Mouse (Mus musculus) gastrocnemius, postnatal 14 days (tissue): ENCODE measurements around the gene Brd3. TPM values are rescaled to one million over a fixed set of nuclear protein-coding genes. Genes with fewer than 3 reads are reported as not detected.
"Not testable (repeated sequence)": the region's sequence is repeated elsewhere in the genome, so short reads cannot be mapped to it uniquely, and the experiment has no call there.

Experiments
- DNase-seq: peaks from one replicate; pipeline ENCODE4 v3.0.0; 2021; ENCODE audit warnings: mixed read lengths
- intact Hi-C: fragments of 180-260 bp; cut with DNase I; formaldehyde crosslinking; loops from one replicate; pipeline ENCODE4 v1.15.1; 2025; ENCODE audit warnings: low total_unique reads
- total RNA-seq, 2 experiments: library from RNA; stranded (reverse); gene quantifications; 2 replicates each; pipeline ENCODE4 v1.2.3; 2021

Brd3 gene
- total RNA-seq, 2 experiments from 2014 or later: 23.7 to 35.2 TPM

DNA sequence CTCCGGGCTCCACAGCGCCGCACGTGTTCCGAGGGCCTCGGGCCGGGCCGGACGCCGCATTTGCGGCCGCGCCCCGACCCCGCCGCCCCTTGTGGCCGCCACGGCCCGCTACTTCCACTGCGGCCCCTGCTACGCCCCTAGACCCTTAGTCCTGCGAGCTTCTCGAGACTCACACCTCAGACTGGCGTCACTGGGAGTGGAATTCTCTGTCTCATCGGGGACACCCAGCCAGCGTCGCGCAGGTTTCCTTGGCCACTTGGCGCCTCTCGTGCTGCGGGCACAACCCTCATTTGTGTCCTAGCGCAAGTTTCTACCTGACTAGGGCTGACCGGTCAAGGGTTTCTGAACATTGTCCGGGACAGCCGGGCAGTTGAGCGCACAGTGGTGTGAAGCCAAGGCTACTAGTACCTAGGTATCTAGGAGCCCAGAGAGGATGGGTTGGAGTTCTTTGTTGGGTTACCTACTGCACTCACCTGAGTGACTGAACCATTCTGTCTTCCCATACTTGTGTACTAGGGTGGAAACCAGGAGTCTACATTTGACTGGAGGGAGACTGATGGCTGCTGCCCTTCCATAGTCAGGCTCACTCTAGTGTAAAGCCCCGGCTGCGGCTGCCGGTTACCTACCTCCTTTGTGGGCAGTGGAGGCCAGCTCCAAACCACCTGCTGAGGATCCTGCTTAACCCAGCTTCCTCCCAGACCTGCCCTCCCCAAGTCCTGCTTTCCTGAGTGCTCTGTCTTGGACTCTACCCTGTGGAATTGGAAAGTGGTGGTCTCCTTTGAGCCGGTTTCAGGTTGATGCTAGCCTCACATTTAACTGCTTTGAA is 8.1 kb upstream of the Brd3 start:
- peak; percentile 28 for DNase-seq
- intact Hi-C loops: no loop called here

DNA sequence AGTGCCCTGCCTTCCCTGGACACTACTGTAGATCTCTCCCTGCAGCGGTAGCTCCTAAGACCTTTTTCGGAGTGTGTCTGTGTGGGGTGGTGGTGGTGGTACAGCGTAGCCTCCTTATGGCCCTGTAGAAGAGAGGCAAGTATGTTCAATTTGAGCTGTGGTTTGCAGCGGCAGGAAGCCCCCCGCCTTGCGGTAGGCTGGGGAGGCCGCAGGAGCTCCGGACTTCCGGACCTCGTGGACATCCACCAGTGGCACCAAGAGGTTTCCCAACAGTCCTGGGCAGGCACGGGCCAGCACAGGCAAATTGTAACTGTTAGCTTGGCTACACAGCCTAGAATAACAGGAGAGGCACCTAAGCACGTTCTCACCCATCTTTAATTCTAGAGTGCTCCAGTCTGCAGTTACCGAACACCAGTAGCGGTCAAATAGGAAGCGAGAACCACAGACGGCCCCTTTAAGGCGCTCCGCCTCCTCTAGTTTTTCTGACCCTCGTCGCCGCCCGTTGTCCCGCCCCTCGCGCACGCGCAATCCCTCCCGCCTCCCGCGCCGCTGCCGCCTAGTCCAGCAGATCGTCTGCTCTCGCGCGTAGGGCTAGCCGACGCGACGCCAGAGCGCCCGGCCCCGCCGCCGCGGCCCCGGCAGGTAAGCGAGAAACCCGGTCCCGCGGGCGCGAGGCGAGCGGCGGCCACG is 7.3 kb upstream of the Brd3 start, which contains the start of gene Wdr5:
Gene Wdr5, plus strand, starts transcription at position 519 of the 690 bp plus-strand sequence.
- peak; percentile 97 for DNase-seq
- intact Hi-C loops: loop anchor here (5.0 kb wide), 1 partner anchor 42 kb away; no protein-coding TSS in a partner anchor

DNA sequence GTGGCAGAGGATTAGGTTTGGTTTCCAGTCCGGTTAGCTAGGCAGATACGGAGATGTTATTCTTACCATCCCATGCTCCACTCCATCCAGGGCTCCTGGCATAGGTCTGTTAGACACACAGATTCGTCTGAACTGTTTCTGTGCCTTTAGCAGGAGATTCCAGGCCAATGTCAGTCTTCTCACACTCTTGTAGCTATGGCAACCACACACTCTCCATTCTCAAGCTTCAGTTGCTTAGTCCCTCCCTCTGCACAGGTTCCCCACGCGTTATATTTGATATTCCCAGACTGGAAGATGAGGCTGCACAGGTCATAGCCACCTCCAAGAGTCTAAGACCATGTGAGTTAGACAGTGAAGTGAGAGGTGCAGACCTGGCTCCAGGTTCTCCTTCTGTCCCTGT is 6.4 kb upstream of the Brd3 start:
- DNase-seq: no peak
- intact Hi-C loops: loop anchor here (5.0 kb wide), 1 partner anchor 42 kb away; no protein-coding TSS in a partner anchor

DNA sequence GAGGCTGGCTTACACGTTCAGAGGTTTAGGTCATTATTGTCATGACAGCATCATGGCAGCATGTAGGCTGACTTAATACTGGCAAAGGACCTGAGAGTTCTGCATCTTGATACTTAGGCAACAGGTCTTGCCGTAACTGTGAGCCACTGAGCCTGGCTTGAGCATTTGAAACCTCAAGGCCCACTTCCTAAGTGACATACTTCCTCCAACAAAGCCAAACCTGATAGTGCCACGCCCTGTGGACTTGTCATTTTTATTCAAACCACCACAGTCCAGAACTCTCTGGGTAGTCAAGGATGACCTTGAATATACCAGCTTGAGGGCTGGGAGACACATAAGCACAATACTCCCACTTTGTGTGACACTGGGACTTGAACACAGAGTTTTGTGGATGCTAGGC is 5.4 kb upstream of the Brd3 start:
- intact Hi-C loops: loop anchor here (5.0 kb wide), 1 partner anchor 41 kb away; no protein-coding TSS in a partner anchor
- no peak for DNase-seq

DNA sequence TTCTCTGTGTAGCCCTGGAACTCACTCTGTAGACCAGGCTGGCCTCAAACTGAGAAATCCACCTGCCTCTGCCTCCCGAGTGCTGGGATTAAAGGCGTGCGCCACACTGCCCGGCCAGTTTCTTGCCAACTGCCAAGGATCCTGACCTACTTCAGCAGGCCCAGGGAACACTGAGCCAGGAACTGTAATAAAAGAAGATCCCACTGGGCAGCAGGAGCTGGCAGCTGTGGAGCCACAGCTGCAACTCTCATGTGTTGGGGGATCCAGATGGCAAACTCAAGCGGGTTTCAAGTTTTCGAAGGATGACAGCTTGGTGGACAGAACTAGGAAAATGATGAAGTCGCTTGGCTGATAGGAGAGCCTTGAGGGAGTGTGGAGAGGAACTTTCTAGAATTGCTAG is 3.2 kb upstream of the Brd3 start:
- intact Hi-C loops: loop anchor here (5.0 kb wide), 1 partner anchor 38 kb away; no protein-coding TSS in a partner anchor
- peak; percentile 68 for DNase-seq

DNA sequence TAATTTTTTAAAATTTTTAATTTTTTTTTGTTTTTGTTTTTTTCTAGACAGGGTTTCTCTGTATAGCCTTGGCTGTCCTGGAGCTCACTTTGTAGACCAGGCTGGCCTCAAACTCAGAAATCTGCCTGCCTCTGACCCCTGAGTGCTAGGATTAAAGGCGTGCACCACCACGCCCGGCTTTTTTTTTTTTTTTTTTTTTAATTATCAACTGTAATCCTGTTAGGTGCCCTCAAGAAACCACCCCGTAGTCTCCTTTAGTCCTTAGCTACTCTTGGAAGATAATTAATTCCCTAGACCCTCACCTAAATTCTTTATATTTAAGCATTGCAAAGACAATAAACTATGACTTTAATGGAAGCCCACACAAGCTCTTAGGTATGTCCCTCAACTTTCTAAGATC is 804 bp downstream of the Brd3 start:
- DNase-seq, intact Hi-C loops: not testable (repeated sequence)

DNA sequence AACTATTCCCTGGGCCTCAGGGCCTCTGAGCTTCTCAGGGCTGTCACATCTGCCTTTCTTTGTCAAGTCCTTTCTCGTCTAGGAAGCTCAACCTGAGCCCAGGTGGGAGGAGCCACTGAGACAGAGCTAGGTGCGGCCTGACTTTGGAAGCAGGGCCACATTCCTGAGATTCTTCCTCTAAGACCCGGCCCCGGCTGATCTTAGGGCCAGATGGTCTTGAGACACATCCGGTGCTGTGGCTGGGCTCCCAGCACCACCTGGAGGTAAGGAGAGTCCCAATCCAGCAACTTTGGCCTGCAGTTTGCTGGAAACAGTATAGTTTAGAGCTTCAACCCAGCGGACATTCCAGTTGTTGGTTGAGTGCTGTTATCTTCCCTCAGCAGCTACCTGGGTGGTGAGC is 1.9 kb downstream of the Brd3 start:
- intact Hi-C loops: no loop called here
- no peak for DNase-seq

DNA sequence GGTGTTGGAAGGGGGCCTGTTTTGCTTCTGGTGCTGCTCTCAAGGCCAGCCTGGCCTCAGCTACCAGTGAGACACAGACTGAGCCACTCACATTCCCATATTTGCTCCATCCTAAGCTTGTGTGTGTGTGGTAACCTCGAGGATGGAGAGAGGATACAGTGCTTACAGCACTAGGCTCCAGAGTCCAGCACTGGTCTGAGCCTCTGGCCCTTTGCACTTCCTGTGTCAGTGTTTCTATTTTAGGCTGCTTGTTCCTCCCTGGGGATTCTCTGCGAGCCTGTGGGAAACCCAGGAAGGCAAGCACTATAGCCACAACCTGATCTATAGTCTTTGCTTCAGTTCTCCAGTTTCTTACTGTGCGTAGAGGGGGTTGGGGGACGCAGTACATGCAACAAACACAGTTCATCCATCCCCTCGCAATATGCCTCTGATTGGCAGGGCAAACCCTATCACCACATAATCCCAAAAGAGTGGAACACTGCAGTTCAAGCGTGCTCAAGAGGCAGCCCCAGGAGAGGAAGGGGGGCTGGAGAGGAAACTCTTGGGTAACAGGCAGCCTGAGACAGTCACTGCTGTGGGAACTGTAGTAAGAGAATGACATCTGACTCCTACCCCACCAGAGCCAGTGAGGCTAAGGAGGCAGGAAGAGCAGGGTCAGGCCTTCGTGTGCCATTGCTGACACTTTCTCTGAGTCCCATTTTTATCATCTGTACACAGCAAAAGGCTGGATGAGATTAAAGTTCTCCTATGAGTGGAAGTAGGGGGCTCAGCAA is 3.2 kb downstream of the Brd3 start:
- DNase-seq: peak; percentile 24
- intact Hi-C loops: no loop called here

DNA sequence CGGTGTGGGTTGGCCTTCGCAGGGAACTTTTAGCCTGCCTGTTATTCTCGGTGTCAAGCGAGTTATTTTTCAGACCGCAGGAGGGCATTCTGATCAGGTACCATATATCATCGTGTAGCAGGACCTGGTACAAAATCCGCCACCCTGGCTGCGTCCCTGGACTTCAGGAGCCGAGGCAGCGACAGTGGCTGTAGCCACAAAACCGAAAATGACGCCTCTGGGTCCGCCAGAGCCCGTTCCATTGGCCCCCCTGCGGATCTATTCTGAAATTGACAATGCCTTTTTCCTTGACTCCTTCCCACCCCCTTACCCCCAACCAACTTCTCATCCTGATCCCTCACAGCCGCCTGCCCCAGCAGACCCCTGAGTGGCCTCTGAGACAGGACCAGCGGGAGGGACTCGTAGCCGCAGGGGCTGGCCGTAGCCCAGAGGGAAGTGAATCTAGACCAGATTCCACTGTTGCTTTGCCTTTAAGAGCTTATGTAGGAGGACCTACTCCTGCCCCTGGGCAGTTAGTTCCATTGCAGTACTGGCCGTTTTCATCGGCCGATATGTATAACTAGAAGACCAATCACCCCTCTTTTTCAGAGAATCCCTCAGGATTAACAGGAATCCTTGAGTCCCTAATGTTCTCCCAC is 11.0 kb downstream of the Brd3 start:
- DNase-seq: no peak
- intact Hi-C loops: no loop called here

DNA sequence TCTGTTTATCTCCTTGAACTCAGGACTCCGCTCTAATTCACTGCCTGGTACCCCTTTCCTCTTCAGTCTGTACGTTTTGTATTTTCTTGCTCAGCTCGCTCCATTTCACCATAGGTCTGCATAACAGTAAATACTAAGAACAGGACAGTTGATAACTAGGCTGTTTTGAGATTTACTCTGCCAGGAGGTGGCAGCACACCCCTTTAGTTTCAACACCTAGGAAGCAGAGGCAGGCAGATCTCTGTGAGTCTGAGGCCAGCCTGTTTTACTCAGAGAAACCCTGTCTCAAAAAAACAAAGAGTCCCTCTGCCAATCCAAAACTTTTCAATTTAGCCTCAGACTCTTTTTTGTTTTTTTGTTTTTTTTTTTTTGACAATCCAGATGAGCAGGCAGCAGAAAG is 13.5 kb downstream of the Brd3 start:
- no peak for DNase-seq
- intact Hi-C loops: no loop called here

DNA sequence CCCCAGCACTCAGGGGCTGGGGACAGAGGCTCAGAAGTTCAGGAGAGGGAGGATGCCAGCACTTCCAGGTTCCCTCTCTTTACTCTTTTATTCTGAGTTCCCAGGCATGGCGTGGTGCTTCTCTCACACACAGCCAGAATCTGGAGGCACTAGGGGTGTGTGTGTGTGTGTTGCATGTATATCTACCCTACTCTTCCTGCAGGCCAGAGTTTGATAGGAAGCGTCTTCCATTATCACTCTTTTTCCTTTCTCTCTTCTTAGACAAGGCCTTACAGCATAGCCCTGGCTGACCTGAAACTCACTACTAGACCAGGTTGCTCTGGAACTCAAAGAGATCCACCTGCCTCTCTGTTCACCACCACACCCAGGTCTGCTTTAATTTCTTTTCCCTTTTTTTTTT is 16.5 kb downstream of the Brd3 start:
- intact Hi-C loops: no loop called here
- no peak for DNase-seq

DNA sequence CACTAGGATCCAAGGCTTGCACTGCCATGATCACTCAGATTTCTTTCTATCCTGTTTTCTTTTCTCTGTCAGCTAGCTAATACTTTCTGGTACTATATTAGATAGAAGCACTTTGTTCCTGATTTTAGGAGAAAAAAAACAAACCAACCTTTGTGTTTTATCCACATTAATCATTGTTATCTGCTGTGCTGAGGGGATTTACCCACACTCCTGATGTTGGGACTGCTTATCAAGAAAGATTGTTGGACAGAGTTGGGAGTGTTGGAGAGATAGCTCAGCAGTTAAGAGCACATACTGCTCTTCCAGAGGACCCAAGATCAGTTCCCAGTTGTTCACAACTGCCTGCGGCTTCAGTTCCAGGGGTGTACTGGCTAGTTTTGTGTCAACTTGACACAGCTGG is 19.1 kb downstream of the Brd3 start:
- DNase-seq: no peak
- intact Hi-C loops: no loop called here

DNA sequence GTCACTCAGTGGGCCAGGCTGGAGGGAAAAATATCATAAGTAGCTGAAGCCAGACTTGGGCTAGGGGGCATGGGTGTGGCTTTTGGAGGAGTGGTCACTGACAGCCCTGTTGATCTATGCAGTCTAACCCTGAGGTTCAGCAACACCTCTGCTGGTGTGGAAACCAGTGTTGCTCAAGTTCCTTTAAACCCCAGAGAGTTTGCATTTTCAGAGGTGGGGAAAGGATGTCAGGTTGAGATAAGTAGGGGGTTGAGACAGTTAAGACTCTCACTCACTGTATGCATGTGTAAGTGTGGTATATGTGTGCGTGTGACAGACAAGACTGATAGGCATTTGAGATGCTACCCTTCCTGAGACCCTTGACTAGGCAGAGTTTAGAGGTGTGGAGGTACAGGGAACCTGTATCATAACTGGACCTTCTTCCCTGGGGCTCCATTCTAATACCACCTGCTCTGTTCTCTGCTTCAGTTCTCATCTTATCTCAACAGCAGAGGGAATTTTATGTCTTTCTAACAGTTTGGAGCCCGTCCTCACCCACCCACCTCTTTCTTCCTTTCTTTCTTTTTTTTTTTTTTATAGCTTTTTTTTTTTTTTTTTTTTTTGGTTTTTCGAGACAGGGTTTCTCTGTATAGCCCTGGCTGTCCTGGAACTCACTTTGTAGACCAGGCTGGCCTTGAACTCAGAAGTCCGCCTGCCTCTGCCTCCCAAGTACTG is 20.0 kb downstream of the Brd3 start:
- intact Hi-C loops: no loop called here
- no peak for DNase-seq

DNA sequence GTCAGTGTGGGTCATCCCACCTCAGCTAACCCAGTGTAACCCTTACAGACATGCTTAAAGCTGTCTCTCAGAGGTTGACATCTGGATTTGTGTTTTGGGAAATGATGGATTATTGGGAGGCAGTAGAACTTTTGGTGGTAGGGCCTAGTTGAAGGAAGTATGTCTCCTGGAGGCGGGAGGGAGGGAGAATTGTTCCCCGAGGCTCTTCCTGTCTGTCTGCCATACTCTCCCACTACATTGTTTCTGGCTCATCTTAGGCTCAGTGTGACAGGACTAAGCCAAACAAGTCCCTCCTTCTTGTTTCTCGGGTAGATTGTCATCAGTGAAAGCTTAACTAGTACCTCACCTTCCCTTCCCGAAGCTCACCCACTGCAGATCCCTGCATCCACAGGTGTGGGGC is 20.7 kb downstream of the Brd3 start:
- intact Hi-C loops: no loop called here

DNA sequence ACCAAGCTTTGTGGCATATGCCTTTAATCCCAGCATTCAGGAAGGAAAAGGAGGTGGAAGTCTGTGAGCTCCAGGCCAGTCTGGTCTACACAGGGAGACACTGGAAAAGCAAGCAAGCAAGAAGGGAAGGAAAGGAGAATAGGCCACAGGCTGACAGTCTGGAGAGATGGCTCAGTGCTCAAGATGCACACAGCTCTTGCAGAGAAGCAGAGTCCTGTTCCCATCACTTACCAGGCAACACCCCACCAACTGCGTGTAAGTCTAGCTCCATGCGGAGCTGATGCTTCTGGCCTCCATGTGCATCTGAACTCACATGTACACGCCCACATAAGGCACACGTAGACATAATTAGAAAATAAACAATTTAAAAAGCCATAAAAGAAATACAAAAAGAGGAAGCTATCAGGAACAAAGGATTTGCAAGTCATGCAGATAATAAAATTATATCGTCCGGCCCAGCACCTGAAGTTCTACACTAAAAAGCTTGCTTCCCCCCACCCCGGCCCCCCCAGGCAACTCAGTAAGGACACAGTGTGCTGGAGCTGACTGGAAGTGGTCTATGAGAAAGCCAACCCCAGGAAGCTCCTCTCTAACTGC is 25.1 kb downstream of the Brd3 start:
- DNase-seq: no peak
- intact Hi-C loops: no loop called here

More for the DNA sequence above, 20.7 kb downstream of the Brd3 start:
- DNase-seq: no peak

DNA sequence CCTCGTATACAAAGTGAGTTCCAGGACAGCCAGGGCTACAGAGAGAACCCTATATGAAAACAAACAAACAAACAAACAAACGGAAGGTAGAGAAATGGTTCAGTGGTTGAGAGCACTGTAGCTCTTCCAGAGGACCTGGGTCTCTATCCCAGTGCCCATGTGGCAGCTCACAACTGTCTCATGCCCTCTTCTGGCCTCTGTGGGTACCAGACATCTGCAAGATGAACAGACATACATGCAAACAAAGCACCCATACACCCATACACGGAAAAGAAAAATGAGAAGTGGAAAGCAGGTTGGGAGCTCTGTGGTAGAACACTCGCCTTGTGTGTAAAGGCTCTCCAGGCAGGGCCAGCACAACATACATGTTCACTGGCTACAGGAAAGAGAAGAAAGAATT is 27.1 kb downstream of the Brd3 start:
- intact Hi-C loops: no loop called here
- DNase-seq: no peak

DNA sequence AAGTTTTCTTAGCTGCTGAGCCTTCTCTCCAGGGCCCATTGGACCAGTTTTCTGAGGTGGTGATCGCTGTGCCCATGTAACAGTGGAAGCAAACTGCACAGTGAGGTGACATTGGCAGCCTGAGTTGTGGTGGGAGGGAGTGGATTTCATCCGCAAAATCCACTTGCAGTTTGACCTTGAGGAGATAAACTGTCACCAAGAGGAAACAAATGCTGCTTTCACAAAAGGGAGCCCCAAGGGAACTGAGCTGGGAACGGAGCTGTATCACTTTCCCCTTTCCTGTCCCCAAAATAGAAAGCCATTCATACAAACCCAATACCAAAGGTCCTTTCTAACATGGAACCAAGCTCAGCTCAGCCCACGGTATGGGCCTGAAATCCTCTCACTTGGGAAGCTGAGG is 27.6 kb downstream of the Brd3 start:
- no peak for DNase-seq
- intact Hi-C loops: no loop called here

DNA sequence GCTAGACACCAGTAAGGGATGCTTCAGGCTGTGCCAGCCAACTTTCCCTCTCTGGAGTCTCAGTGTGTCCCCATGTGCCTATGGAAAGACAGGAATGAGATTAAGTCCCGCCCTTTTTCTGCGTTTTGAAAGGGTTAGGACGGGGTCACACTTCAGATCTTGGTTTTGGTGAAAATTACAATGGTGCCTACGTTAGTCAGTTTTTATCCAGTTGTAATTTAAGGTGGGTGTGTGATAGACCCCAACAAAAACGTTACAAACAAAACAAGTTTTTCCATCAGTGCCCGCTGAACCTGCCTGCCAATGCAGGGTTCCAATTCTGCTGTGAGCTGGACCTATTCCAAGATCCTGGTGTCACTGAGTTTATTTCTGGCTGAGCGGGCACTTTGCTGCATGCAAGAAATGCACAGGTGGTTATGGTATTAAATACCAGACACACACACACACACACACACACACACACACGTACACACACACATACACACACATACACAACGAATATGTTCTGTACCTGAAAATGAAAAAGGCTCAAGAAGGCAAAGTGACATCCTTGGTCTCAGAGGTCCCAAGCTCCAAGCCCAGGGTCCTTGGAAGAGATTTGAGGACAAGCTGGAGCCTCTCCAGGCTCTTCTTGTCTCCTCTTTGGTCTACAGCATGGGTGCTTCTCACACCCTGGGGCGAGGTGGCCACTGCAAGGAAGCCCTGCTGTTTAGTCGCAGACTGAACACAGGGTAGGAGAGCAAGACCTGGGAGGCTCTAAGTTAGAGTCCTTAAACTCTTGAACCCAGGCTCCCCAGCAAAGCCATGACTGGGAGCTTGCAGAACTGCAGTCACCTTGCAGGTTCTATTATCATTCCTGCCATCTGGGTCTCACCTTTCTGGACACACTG is 30.9 kb downstream of the Brd3 start:
- intact Hi-C loops: no loop called here

More for the DNA sequence above, 30.9 kb downstream of the Brd3 start:
- DNase-seq: no peak
